Mouse (Mus musculus): ENCODE measurements around the gene Slc39a11. TPM values are rescaled to one million over a fixed set of nuclear protein-coding genes. Genes with fewer than 3 reads are reported as not detected.

Gene Slc39a11
- polyA plus RNA-seq, 2 experiments: 5.1 to 10.2 TPM

DNA sequence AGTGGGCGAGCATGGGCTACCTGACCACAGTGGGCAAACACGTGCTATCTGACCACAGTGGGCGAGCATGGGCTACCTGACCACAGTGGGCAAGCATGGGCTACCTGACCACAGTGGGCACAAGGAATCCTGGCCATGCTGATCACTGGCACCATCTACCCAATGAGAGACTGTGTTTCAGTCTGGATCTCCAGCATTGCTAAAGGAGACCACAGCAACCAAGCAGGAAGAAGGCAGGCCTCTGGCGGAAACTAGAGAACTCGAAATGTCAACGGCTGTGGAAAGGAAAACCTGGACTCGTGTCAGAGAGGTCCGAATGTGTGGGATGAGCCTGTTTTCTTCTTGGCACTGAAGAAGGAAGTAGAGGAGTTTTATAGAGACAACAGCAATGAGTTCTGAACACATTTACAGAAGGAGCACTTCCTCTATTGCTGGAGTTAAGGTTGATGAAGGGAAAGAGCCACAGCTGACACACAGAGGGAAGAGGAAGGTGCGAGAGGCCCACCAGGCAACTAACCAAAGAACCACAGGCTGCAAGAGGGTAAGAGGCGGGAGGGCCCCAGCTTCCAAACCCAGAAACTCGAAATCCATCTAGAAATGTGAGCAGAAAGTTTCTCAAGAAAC, 105.8 kb downstream of the Slc39a11 start:
- Histone ChIP-seq H3K4me2 (ENCODE audit: low read depth) (no peak overlapping the region), H3K4me3 (ENCODE audit: insufficient read depth in 1 of 2, low read depth in 2 of 2, low read length in 2 of 2) (no peak overlapping the region), H3K27me3 (ENCODE audit: control insufficient read depth, insufficient read depth, low read length) (no peaks in the 10 kb centered on the region), H3K36me3 (replicated peaks; ENCODE audit: control insufficient read depth, insufficient read depth, low read depth) (no peaks in the 10 kb centered on the region), H3K27ac (no peak overlapping the region), H3K9ac (replicated peaks) (no peak overlapping the region), H3K4me1 (replicated peaks; ENCODE audit: control insufficient read depth in 2 of 2, insufficient read depth in 2 of 2, low read length in 1 of 2) (peaks cover 0 to 9% of the 10 kb centered on the region in 2 experiments; a peak in 1 of 4 replicates), H3K9me3 (ENCODE audit: control insufficient read depth, low read length) (no peaks in the 10 kb centered on the region)
- ATAC-seq (ENCODE audit: insufficient read depth): no peak
- WGBS (ENCODE audit: insufficient replicate concordance): 44% methylated on average over 11 of the region's 11 CpGs
- TF ChIP-seq CTCF (IDR thresholded peaks at IDR 0.05; ENCODE audit: low read depth) (no peak), EP300 (IDR thresholded peaks at IDR 0.05; ENCODE audit: low read depth) (no peak)
- peak in 1 of 3 experiments; percentile 9 for DNase-seq (ENCODE audit: low read depth in 3 of 3, low spot score in 3 of 3)

- H3K4me1 ChIP-seq (replicated peaks; ENCODE audit: control insufficient read depth in 2 of 2, insufficient read depth in 2 of 2, low read length in 1 of 2): 0 out of 4 replicates have a peak, but pooled peaks cover 0 to 4% of the 10 kb centered on the region in 2 experiments
- no peak for ATAC-seq (ENCODE audit: insufficient read depth)
- no peak for TF ChIP-seq EP300 (IDR thresholded peaks at IDR 0.05; ENCODE audit: low read depth)
- no peak for TF ChIP-seq CTCF (IDR thresholded peaks at IDR 0.05; ENCODE audit: low read depth)
- no peaks in the 10 kb centered on the region for H3K27me3 ChIP-seq (ENCODE audit: control insufficient read depth, insufficient read depth, low read length)
- H3K4me3 ChIP-seq (ENCODE audit: insufficient read depth in 1 of 2, low read depth in 2 of 2, low read length in 2 of 2): no peak overlapping the region
- 88% methylated on average over 8 of the region's 8 CpGs for WGBS (ENCODE audit: insufficient replicate concordance)
- no peak for DNase-seq (ENCODE audit: low read depth in 3 of 3, low spot score in 3 of 3)
- H3K4me2 ChIP-seq (ENCODE audit: low read depth): no peak overlapping the region
- H3K9ac ChIP-seq (replicated peaks): no peak overlapping the region
- no peak overlapping the region for H3K27ac ChIP-seq
- H3K9me3 ChIP-seq (ENCODE audit: control insufficient read depth, low read length): no peaks in the 10 kb centered on the region
- H3K36me3 ChIP-seq (replicated peaks; ENCODE audit: control insufficient read depth, insufficient read depth, low read depth): no peaks in the 10 kb centered on the region
These were observed 108.8 kb downstream of the Slc39a11 start for GRCm38 (mm10) chr11:113541073-113541472.

GRCm38 (mm10) chr11:113539502-113540209, 110.2 kb downstream of the Slc39a11 start:
- H3K9ac ChIP-seq (replicated peaks): no peak overlapping the region
- no peaks in the 10 kb centered on the region for H3K4me1 ChIP-seq (replicated peaks; ENCODE audit: control insufficient read depth in 2 of 2, insufficient read depth in 2 of 2, low read length in 1 of 2)
- no peaks in the 10 kb centered on the region for H3K36me3 ChIP-seq (replicated peaks; ENCODE audit: control insufficient read depth, insufficient read depth, low read depth)
- H3K27ac ChIP-seq: no peak overlapping the region
- no peak overlapping the region for H3K4me2 ChIP-seq (ENCODE audit: low read depth)
- no peaks in the 10 kb centered on the region for H3K9me3 ChIP-seq (ENCODE audit: control insufficient read depth, low read length)
- TF ChIP-seq CTCF (IDR thresholded peaks at IDR 0.05; ENCODE audit: low read depth) (no peak), EP300 (IDR thresholded peaks at IDR 0.05; ENCODE audit: low read depth) (no peak)
- no peak overlapping the region for H3K4me3 ChIP-seq (ENCODE audit: insufficient read depth in 1 of 2, low read depth in 2 of 2, low read length in 2 of 2)
- 73% methylated on average over 15 of the region's 15 CpGs for WGBS (ENCODE audit: insufficient replicate concordance)
- DNase-seq (ENCODE audit: low read depth in 3 of 3, low spot score in 3 of 3) (no peak), ATAC-seq (ENCODE audit: insufficient read depth) (no peak)
- no peaks in the 10 kb centered on the region for H3K27me3 ChIP-seq (ENCODE audit: control insufficient read depth, insufficient read depth, low read length)

DNA sequence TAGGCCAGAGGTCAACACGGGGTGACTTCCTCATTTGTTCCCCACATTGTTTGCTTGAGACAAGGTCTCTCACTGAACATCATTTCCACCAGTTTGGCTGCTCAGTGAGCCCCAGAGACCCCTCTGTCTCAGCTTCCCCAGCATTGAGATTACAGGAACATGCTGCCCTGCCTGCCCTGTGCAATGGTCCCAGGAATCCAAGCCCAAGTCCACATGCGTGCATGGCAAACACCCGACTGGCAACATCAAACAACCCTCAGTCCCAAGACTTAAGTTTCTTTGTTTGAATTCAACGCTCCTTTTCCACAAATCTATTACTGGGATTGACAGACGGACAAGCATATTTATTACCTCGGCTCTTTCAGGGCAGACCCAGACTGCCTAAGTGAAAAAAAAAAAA, 110.8 kb downstream of the Slc39a11 start:
- WGBS (ENCODE audit: insufficient replicate concordance): 62% methylated on average over 6 of the region's 6 CpGs
- DNase-seq (ENCODE audit: low read depth in 3 of 3, low spot score in 3 of 3) (no peak), ATAC-seq (ENCODE audit: insufficient read depth) (no peak)
- Histone ChIP-seq H3K4me1 (replicated peaks; ENCODE audit: control insufficient read depth in 2 of 2, insufficient read depth in 2 of 2, low read length in 1 of 2) (no peaks in the 10 kb centered on the region), H3K4me2 (ENCODE audit: low read depth) (no peak overlapping the region), H3K27ac (no peak overlapping the region), H3K9me3 (ENCODE audit: control insufficient read depth, low read length) (no peaks in the 10 kb centered on the region), H3K4me3 (ENCODE audit: insufficient read depth in 1 of 2, low read depth in 2 of 2, low read length in 2 of 2) (no peak overlapping the region), H3K9ac (replicated peaks) (no peak overlapping the region), H3K27me3 (ENCODE audit: control insufficient read depth, insufficient read depth, low read length) (no peaks in the 10 kb centered on the region), H3K36me3 (replicated peaks; ENCODE audit: control insufficient read depth, insufficient read depth, low read depth) (no peaks in the 10 kb centered on the region)
- TF ChIP-seq EP300 (IDR thresholded peaks at IDR 0.05; ENCODE audit: low read depth) (no peak), CTCF (IDR thresholded peaks at IDR 0.05; ENCODE audit: low read depth) (no peak)

GRCm38 (mm10) chr11:113538406-113538917, 111.4 kb downstream of the Slc39a11 start:
- TF ChIP-seq EP300 (IDR thresholded peaks at IDR 0.05; ENCODE audit: low read depth): no peak
- TF ChIP-seq CTCF (IDR thresholded peaks at IDR 0.05; ENCODE audit: low read depth): no peak
- Histone ChIP-seq H3K27me3 (ENCODE audit: control insufficient read depth, insufficient read depth, low read length) (no peaks in the 10 kb centered on the region), H3K4me3 (ENCODE audit: insufficient read depth in 1 of 2, low read depth in 2 of 2, low read length in 2 of 2) (no peak overlapping the region), H3K4me2 (ENCODE audit: low read depth) (no peak overlapping the region), H3K9me3 (ENCODE audit: control insufficient read depth, low read length) (no peaks in the 10 kb centered on the region), H3K27ac (no peak overlapping the region), H3K4me1 (replicated peaks; ENCODE audit: control insufficient read depth in 2 of 2, insufficient read depth in 2 of 2, low read length in 1 of 2) (no peaks in the 10 kb centered on the region), H3K36me3 (replicated peaks; ENCODE audit: control insufficient read depth, insufficient read depth, low read depth) (no peaks in the 10 kb centered on the region), H3K9ac (replicated peaks) (no peak overlapping the region)
- DNase-seq (ENCODE audit: low read depth in 3 of 3, low spot score in 3 of 3): no peak
- WGBS (ENCODE audit: insufficient replicate concordance): 63% methylated on average over 4 of the region's 4 CpGs
- no peak for ATAC-seq (ENCODE audit: insufficient read depth)
